Mouse (Mus musculus) bone marrow macrophage, adult 2 months (primary cell): ENCODE results near the gene Bicc1.

ENCODE experiments used
- CTCF ChIP-seq: IDR thresholded peaks from 2 replicates; pipeline ENCODE4 v1.5.1; 2012; ENCODE audit warnings: low read depth, mild to moderate bottlenecking, low read length, moderate library complexity
- POLR2A ChIP-seq: IDR thresholded peaks from 2 replicates; pipeline ENCODE4 v1.6.1; 2012; ENCODE audit warnings: mild to moderate bottlenecking, low read depth, low read length, borderline replicate concordance

GRCm38 (mm10) chr10:71019836-71020235 is 139.7 kb downstream of the Bicc1 start:
- TF ChIP-seq POLR2A = no peak
- no peak for TF ChIP-seq CTCF
